Mouse (Mus musculus): ENCODE data around the gene Lyrm1. TPM values are rescaled to one million over a fixed set of nuclear protein-coding genes. Genes with fewer than 3 reads are reported as not detected.

The Lyrm1 gene
- total and polyA plus RNA-seq, 2 experiments from 2014 or later: 22.3 to 25.6 TPM

DNA sequence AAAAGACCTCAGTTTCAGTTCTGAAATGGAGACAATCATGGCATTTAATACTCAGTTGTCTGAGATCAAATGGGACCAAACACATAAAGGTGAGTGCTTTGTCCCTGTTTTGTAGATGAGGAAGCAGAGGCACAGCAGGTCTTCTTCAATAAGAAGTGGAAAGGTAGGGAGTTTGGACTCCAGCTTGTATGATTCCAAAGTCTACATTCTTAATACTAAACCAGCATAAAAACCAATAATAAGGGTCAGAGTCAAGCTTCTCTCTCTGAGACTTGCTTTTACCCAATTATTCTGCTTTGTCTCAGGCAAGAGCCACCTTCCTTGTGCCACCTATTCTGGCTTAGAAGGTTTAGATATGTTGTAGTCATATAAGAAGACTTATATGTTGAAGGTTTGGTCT is 82.9 kb downstream of the Lyrm1 start:
- ATAC-seq: no peak
- TF ChIP-seq CTCF (IDR thresholded peaks at IDR 0.05; ENCODE audit: low read depth): no peak

DNA sequence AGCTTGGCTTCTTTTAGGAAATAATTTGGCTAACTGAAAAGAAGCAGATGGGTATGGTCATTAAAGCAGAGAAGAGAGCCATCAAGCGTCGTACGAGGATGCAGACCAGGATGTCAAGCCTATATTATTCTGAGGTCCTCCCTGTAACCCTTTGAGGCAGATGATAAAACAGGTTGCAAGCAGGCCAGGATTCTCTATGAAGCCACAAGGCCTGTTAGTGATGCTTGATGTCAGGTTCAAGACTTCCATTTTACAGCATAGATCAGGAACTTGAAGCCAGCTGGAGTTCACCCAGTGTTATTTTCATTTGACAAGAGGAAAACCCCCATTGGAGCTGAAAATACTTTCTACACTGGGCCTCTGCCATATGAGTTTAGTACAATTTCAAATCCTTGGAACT is 84.5 kb downstream of the Lyrm1 start:
- no peaks in the 10 kb centered on the region for H3K36me3 ChIP-seq (ENCODE audit: insufficient read depth)
- ATAC-seq (peak; percentile 70), DNase-seq (peak; percentile 57)
- TF ChIP-seq CTCF (IDR thresholded peaks at IDR 0.05; ENCODE audit: low read depth): no peak
- WGBS: 62% methylated on average over 3 of the region's 3 CpGs
- no peaks in the 10 kb centered on the region for H3K4me1 ChIP-seq (ENCODE audit: insufficient read depth)
- H3K4me2 ChIP-seq (ENCODE audit: low read depth): no peak overlapping the region
- H3K9me3 ChIP-seq (ENCODE audit: low read length): no peaks in the 10 kb centered on the region
- H3K9ac ChIP-seq: no peak overlapping the region
- H3K27ac ChIP-seq (ENCODE audit: low read depth, low read length): no peak overlapping the region
- H3K27me3 ChIP-seq (ENCODE audit: insufficient read depth, low read length): no peaks in the 10 kb centered on the region
- no peak overlapping the region for H3K4me3 ChIP-seq (ENCODE audit: low read depth, low read length)

More for the DNA sequence above, 82.9 kb downstream of the Lyrm1 start:
- no peak overlapping the region for H3K4me2 ChIP-seq (ENCODE audit: low read depth)
- no peak overlapping the region for H3K4me3 ChIP-seq (ENCODE audit: low read depth, low read length)
- no peaks in the 10 kb centered on the region for H3K4me1 ChIP-seq (ENCODE audit: insufficient read depth)
- H3K36me3 ChIP-seq (ENCODE audit: insufficient read depth): no peaks in the 10 kb centered on the region
- no peak for DNase-seq
- no peaks in the 10 kb centered on the region for H3K9me3 ChIP-seq (ENCODE audit: low read length)
- H3K27me3 ChIP-seq (ENCODE audit: insufficient read depth, low read length): no peaks in the 10 kb centered on the region
- no peak overlapping the region for H3K27ac ChIP-seq (ENCODE audit: low read depth, low read length)
- H3K9ac ChIP-seq: no peak overlapping the region

DNA sequence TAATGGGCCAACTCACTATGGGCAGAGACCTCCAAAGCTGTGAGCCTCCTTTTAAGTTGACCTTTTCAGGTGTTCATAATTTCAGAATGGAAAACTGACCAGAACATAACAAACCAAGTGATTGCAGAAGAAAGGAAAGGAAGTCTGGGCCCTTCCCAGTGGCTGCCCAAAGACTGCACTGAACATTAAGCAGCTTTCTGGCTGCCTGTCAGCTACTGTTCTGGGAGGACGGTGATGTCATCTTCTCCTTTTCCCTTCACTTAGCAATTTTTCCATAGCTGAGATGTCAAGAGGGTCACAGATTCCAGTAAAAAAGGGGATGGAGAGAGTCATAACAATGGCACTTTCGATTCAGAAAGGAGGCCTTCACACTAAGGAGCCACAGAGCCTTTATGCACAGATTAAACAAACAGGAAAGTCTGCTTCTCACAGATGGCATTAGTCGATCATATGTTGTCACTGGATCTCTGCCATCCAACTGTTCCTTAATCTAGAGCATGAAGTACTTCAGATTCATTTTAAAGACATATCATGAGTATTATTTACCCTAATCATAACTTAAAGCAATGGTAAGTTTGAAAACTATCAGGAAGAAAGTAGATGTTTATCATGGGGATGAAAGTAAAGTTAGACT is 89.7 kb downstream of the Lyrm1 start:
- H3K4me3 ChIP-seq (ENCODE audit: low read depth, low read length): no peak overlapping the region
- H3K36me3 ChIP-seq (ENCODE audit: insufficient read depth): no peaks in the 10 kb centered on the region
- H3K9ac ChIP-seq: no peak overlapping the region
- no peak overlapping the region for H3K27ac ChIP-seq (ENCODE audit: low read depth, low read length)
- WGBS: 47% methylated on average over 3 of the region's 3 CpGs
- no peaks in the 10 kb centered on the region for H3K4me1 ChIP-seq (ENCODE audit: insufficient read depth)
- H3K9me3 ChIP-seq (ENCODE audit: low read length): no peaks in the 10 kb centered on the region
- ATAC-seq: no peak
- no peak overlapping the region for H3K4me2 ChIP-seq (ENCODE audit: low read depth)
- peak; percentile 66 for DNase-seq
- TF ChIP-seq CTCF (IDR thresholded peaks at IDR 0.05; ENCODE audit: low read depth): no peak
- H3K27me3 ChIP-seq (ENCODE audit: insufficient read depth, low read length): no peaks in the 10 kb centered on the region

DNA sequence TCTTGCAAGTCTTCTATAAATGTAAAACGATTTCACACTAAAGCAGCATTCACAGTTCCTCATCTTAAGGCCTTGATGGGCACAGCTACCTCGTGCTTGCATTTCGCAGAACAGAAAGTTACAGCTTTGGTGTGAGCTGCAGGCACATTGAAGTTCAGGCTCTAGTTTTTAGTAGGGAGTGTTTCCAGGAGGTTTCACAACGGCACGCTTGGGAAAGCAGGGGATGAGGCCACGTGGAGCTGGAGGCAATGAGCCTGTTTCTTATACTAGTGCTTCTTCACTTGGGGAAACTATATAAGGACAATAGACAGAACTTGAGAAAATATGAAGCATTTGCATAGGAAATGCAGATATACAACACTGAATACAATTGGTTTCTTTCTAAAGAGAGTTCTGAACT is 101.4 kb downstream of the Lyrm1 start:
- TF ChIP-seq CTCF (IDR thresholded peaks at IDR 0.05; ENCODE audit: low read depth): no peak
- Histone ChIP-seq H3K4me3 (ENCODE audit: low read depth, low read length) (no peak overlapping the region), H3K27ac (ENCODE audit: low read depth, low read length) (no peak overlapping the region), H3K9ac (no peak overlapping the region), H3K4me1 (ENCODE audit: insufficient read depth) (no peaks in the 10 kb centered on the region), H3K27me3 (ENCODE audit: insufficient read depth, low read length) (no peaks in the 10 kb centered on the region), H3K9me3 (ENCODE audit: low read length) (no peaks in the 10 kb centered on the region), H3K36me3 (ENCODE audit: insufficient read depth) (no peaks in the 10 kb centered on the region), H3K4me2 (ENCODE audit: low read depth) (no peak overlapping the region)
- no peak for DNase-seq
- no peak for ATAC-seq
- WGBS: 77% methylated on average over 6 of the region's 6 CpGs

Other genes with a start within 250 kb of the Lyrm1 start
- gene Acsm4, start 205.8 kb upstream of the Lyrm1 start, total RNA-seq (2014; rRNA removed): not detected in 2 replicates
- gene Acsm4, start 205.8 kb upstream of the Lyrm1 start, polyA plus RNA-seq (2015; fragmentation: Nextera tagmentation; extraction: Ambion mirVana): 0.09 TPM in 1 of 2 replicates, not detected in the other
- gene Thumpd1, start 175.1 kb upstream of the Lyrm1 start, total RNA-seq (2014; rRNA removed): 57.9 and 76.8 TPM in 2 replicates
- gene Thumpd1, start 175.1 kb upstream of the Lyrm1 start, polyA plus RNA-seq (2015; fragmentation: Nextera tagmentation; extraction: Ambion mirVana): 77.2 and 79.8 TPM in 2 replicates
- gene Acsm3, start 134.9 kb upstream of the Lyrm1 start, total RNA-seq (2014; rRNA removed): 0.14 TPM in 1 of 2 replicates, not detected in the other
- gene Acsm3, start 134.9 kb upstream of the Lyrm1 start, polyA plus RNA-seq (2015; fragmentation: Nextera tagmentation; extraction: Ambion mirVana): 0.09 TPM in 1 of 2 replicates, not detected in the other
- 2.7 and 5.2 TPM in 2 replicates for gene Rexo5, start 101.9 kb upstream of the Lyrm1 start, total RNA-seq (2014; rRNA removed)
- 3.9 and 5.4 TPM in 2 replicates for gene Rexo5, start 101.9 kb upstream of the Lyrm1 start, polyA plus RNA-seq (2015; fragmentation: Nextera tagmentation; extraction: Ambion mirVana)
- gene Eri2, start 101.8 kb upstream of the Lyrm1 start, total RNA-seq (2014; rRNA removed): 7.6 and 10.7 TPM in 2 replicates
- 7.0 and 8.2 TPM in 2 replicates for gene Eri2, start 101.8 kb upstream of the Lyrm1 start, polyA plus RNA-seq (2015; fragmentation: Nextera tagmentation; extraction: Ambion mirVana)
- 10.8 and 14.6 TPM in 2 replicates for gene Dcun1d3, start 437 bp downstream of the Lyrm1 start, total RNA-seq (2014; rRNA removed)
- gene Dcun1d3, start 437 bp downstream of the Lyrm1 start, polyA plus RNA-seq (2015; fragmentation: Nextera tagmentation; extraction: Ambion mirVana): 6.8 and 9.0 TPM in 2 replicates
- gene Dnah3, start 199.4 kb downstream of the Lyrm1 start, total RNA-seq (2014; rRNA removed): 0.81 and 1.5 TPM in 2 replicates
- gene Dnah3, start 199.4 kb downstream of the Lyrm1 start, polyA plus RNA-seq (2015; fragmentation: Nextera tagmentation; extraction: Ambion mirVana): 0.15 and 0.25 TPM in 2 replicates
- 12.6 and 14.6 TPM in 2 replicates for gene Tmem159, start 206.5 kb downstream of the Lyrm1 start, total RNA-seq (2014; rRNA removed)
- 12.2 and 17.4 TPM in 2 replicates for gene Tmem159, start 206.5 kb downstream of the Lyrm1 start, polyA plus RNA-seq (2015; fragmentation: Nextera tagmentation; extraction: Ambion mirVana)
- 1.5 TPM in 1 of 2 replicates, not detected in the other for gene Zp2, start 249.4 kb downstream of the Lyrm1 start, total RNA-seq (2014; rRNA removed)
- 0.08 and 0.19 TPM in 2 replicates for gene Zp2, start 249.4 kb downstream of the Lyrm1 start, polyA plus RNA-seq (2015; fragmentation: Nextera tagmentation; extraction: Ambion mirVana)

All from forebrain, postnatal 0 days (tissue).